Mouse (Mus musculus) ES-E14 (cell line): ENCODE measurements around the gene Luc7l3.

Experiments used
- CHD2 ChIP-seq: IDR thresholded peaks from 2 replicates; pipeline ENCODE4 v1.6.1; 2014; ENCODE audit warnings: mild to moderate bottlenecking, low read depth, low read length, inconsistent platforms
- HCFC1 ChIP-seq: IDR thresholded peaks from 2 replicates; pipeline ENCODE4 v1.6.1; 2012; ENCODE audit warnings: low read length, inconsistent platforms, borderline replicate concordance; ENCODE audit not compliant: insufficient read depth
- MAFK ChIP-seq: IDR thresholded peaks from 2 replicates; pipeline ENCODE4 v1.6.1; 2014; ENCODE audit warnings: mild to moderate bottlenecking, low read depth, low read length, inconsistent platforms; ENCODE audit not compliant: insufficient read depth
- ZC3H11A ChIP-seq: IDR thresholded peaks from 2 replicates; pipeline ENCODE4 v1.6.1; 2012; ENCODE audit warnings: low read depth, mild to moderate bottlenecking, inconsistent platforms, low read length, borderline replicate concordance
- ZNF384 ChIP-seq: IDR thresholded peaks from 2 replicates; pipeline ENCODE4 v1.6.1; 2012; ENCODE audit warnings: low read depth, low read length, inconsistent platforms

GRCm38 (mm10) chr11:94244385-94244784, 77.4 kb downstream of the Luc7l3 start:
- TF ChIP-seq ZC3H11A = no peak
- no peak for TF ChIP-seq HCFC1
- TF ChIP-seq MAFK = no peak
- no peak for TF ChIP-seq ZNF384
- no peak for TF ChIP-seq CHD2
